Comparison of ENCODE assay signal across 16 mouse cellular contexts in genomic region chr15:86064191-86064849, GRCm38 (mm10). TPM values are rescaled to one million over a fixed set of nuclear protein-coding genes. Genes with fewer than 3 reads are reported as not detected.
A peak's percentile ranks its signal among the peaks of the same experiment; 100 is the strongest.
DNase-seq lines count a peak whose midpoint lies in the region; ATAC-seq and TF ChIP-seq lines count a peak whose summit lies in the region.
"Had no signal": no experiment of that assay in that cellular context is flagged by ENCODE, and none has a peak within 500 bp of the region (broad histone marks: within the 10 kb centered on the region; RNA-seq: fewer than 3 reads in every experiment).

No protein-coding gene starts in this region.

- no peaks in the 10 kb centered on the region for H3K9me3 ChIP-seq in kidney, embryonic 15.5 days (replicated peaks)
- no peaks in the 10 kb centered on the region for H3K9me3 ChIP-seq in liver, embryonic 14.5 days (ENCODE audit: control insufficient read depth, low read length)
- no peaks in the 10 kb centered on the region for H3K9me3 ChIP-seq in forebrain, embryonic 13.5 days (replicated peaks)
- H3K9me3 ChIP-seq: embryonic facial prominence, embryonic 12.5 days; heart, embryonic 15.5 days; midbrain, embryonic 13.5 days had no signal

- no peak overlapping the region for H3K4me2 ChIP-seq in kidney, embryonic 15.5 days
- H3K4me2 ChIP-seq in liver, embryonic 14.5 days (ENCODE audit: low read depth) = peak overlapping the region; percentile 56
- H3K4me2 ChIP-seq in forebrain, embryonic 13.5 days = no peak overlapping the region
- H3K4me2 ChIP-seq: embryonic facial prominence, embryonic 12.5 days; forebrain, embryonic 12.5 days; heart, embryonic 15.5 days; hindbrain, embryonic 14.5 days; midbrain, embryonic 13.5 days had no signal

- no peak for TF ChIP-seq CTCF in liver, embryonic 14.5 days (IDR thresholded peaks at IDR 0.05; ENCODE audit: low read depth)
- TF ChIP-seq CTCF in small intestine, adult 2 months (IDR thresholded peaks at IDR 0.05; ENCODE audit: extremely low read depth, insufficient read length, insufficient replicate concordance, low read depth, low read length) = no peak

- H3K9ac ChIP-seq in kidney, embryonic 15.5 days = no peak overlapping the region
- H3K9ac ChIP-seq in liver, embryonic 14.5 days (replicated peaks) = peak overlapping the region; percentile 23
- no peak overlapping the region for H3K9ac ChIP-seq in forebrain, embryonic 13.5 days
- H3K9ac ChIP-seq: embryonic facial prominence, embryonic 12.5 days; forebrain, embryonic 12.5 days; heart, embryonic 15.5 days; hindbrain, embryonic 14.5 days; midbrain, embryonic 13.5 days had no signal

- DNase-seq in kidney, postnatal 14 days = no peak
- DNase-seq in B cell, adult 2 months = peak; percentile 52 to 56
- no peak for DNase-seq in liver, embryonic 14.5 days (ENCODE audit: low read depth in 3 of 3, low spot score in 3 of 3)
- DNase-seq in cerebellum, postnatal 14 days = no peak
- no peak for DNase-seq in heart, postnatal 10 days
- DNase-seq: lung, postnatal 36 days had no signal

- WGBS in kidney, embryonic 15.5 days = 59% methylated on average over 8 of the region's 8 CpGs
- 49% methylated on average over 8 of the region's 8 CpGs for WGBS in liver, embryonic 14.5 days (ENCODE audit: insufficient replicate concordance)
- 69% methylated on average over 8 of the region's 8 CpGs for WGBS in small intestine, adult 2 months
- 89% methylated on average over 8 of the region's 8 CpGs for WGBS in forebrain, embryonic 13.5 days

- no peak for TF ChIP-seq EP300 in liver, embryonic 14.5 days (IDR thresholded peaks at IDR 0.05; ENCODE audit: low read depth)

- intact Hi-C loops in heart, postnatal 10 days (cut with DNase I) = no loop called here

- peak overlapping the region; percentile 68 for H3K27ac ChIP-seq in kidney, embryonic 15.5 days
- peak overlapping the region; percentile 61 for H3K27ac ChIP-seq in liver, embryonic 14.5 days
- peak overlapping the region; percentile 59 for H3K27ac ChIP-seq in small intestine, adult 2 months (ENCODE audit: insufficient read depth, low read depth, low read length)
- no peak overlapping the region for H3K27ac ChIP-seq in forebrain, embryonic 13.5 days
- H3K27ac ChIP-seq: embryonic facial prominence, embryonic 12.5 days; forebrain, embryonic 12.5 days; heart, embryonic 15.5 days; hindbrain, embryonic 14.5 days; layer of hippocampus, adult 2 months; midbrain, embryonic 13.5 days had no signal

- no peak for TF ChIP-seq POLR2A in small intestine, adult 2 months (IDR thresholded peaks at IDR 0.05; ENCODE audit: low read depth, low read length)

- ATAC-seq in kidney, embryonic 15.5 days (replicated peaks; ENCODE audit: low FRiP score) = no peak
- peak; percentile 38; the same call in 1 of the 2 replicates for ATAC-seq in liver, embryonic 14.5 days (ENCODE audit: insufficient read depth)
- ATAC-seq in forebrain, embryonic 13.5 days = no peak
- ATAC-seq: intestine, postnatal 0 days; midbrain, embryonic 13.5 days had no signal

- no peaks in the 10 kb centered on the region for H3K36me3 ChIP-seq in kidney, embryonic 15.5 days
- no peaks in the 10 kb centered on the region for H3K36me3 ChIP-seq in liver, embryonic 14.5 days (replicated peaks; ENCODE audit: control insufficient read depth, insufficient read depth, low read depth)
- H3K36me3 ChIP-seq in small intestine, adult 2 months (ENCODE audit: control insufficient read depth, insufficient read depth, low read length) = no peaks in the 10 kb centered on the region
- H3K36me3 ChIP-seq in forebrain, embryonic 13.5 days (ENCODE audit: poor library complexity, severe bottlenecking) = peaks cover 5% of the 10 kb centered on the region; the same call in 1 of the 2 replicates
- H3K36me3 ChIP-seq: embryonic facial prominence, embryonic 12.5 days; forebrain, embryonic 12.5 days; heart, embryonic 15.5 days had no signal

- H3K4me3 ChIP-seq in kidney, embryonic 15.5 days (replicated peaks) = no peak overlapping the region
- 0 out of 4 replicates have a peak overlapping the region, but pooled peaks of 1 of the 2 experiments have one; percentile 2 for H3K4me3 ChIP-seq in liver, embryonic 14.5 days (ENCODE audit: insufficient read depth in 1 of 2, low read depth in 2 of 2, low read length in 2 of 2)
- H3K4me3 ChIP-seq in small intestine, adult 2 months (ENCODE audit: low read depth, low read length) = no peak overlapping the region
- H3K4me3 ChIP-seq in forebrain, embryonic 13.5 days = no peak overlapping the region
- H3K4me3 ChIP-seq: embryonic facial prominence, embryonic 12.5 days; forebrain, embryonic 12.5 days; heart, embryonic 15.5 days; layer of hippocampus, adult 2 months; midbrain, embryonic 13.5 days had no signal

- H3K27me3 ChIP-seq in kidney, embryonic 15.5 days = no peaks in the 10 kb centered on the region
- no peaks in the 10 kb centered on the region for H3K27me3 ChIP-seq in liver, embryonic 14.5 days (ENCODE audit: control insufficient read depth, insufficient read depth, low read length)
- no peaks in the 10 kb centered on the region for H3K27me3 ChIP-seq in small intestine, adult 2 months (ENCODE audit: control insufficient read depth, insufficient read depth, low read length)
- no peaks in the 10 kb centered on the region for H3K27me3 ChIP-seq in forebrain, embryonic 13.5 days
- H3K27me3 ChIP-seq: embryonic facial prominence, embryonic 12.5 days; forebrain, embryonic 12.5 days; heart, embryonic 15.5 days; midbrain, embryonic 13.5 days had no signal

- H3K4me1 ChIP-seq in kidney, embryonic 15.5 days = peaks cover 94% of the 10 kb centered on the region
- H3K4me1 ChIP-seq in liver, embryonic 14.5 days (replicated peaks; ENCODE audit: control insufficient read depth in 2 of 2, insufficient read depth in 2 of 2, low read length in 1 of 2) = peaks cover 53 to 71% of the 10 kb centered on the region in 2 experiments
- H3K4me1 ChIP-seq in small intestine, adult 2 months (ENCODE audit: control insufficient read depth, insufficient read depth, insufficient read length, low read length) = peaks cover 65% of the 10 kb centered on the region
- H3K4me1 ChIP-seq in forebrain, embryonic 13.5 days = peaks cover 74% of the 10 kb centered on the region

RNA-seq across cellular contexts. Expression of gene Gramd4, which starts 6.8 kb away (rescaled TPM):
- polyA plus RNA-seq in kidney, embryonic 15.5 days (2015; fragmentation: Nextera tagmentation; extraction: Ambion mirVana) = 14.1 and 17.4 TPM in 2 replicates
- 6.1 and 7.5 TPM in 2 replicates for polyA plus RNA-seq in liver, embryonic 14.5 days (2012; rRNA removed)
- polyA plus RNA-seq in liver, embryonic 14.5 days (2014; fragmentation: Nextera tagmentation; extraction: Ambion mirVana) = 2.5 and 4.0 TPM in 2 replicates
- polyA plus RNA-seq in small intestine, adult 2 months (2012; rRNA removed) = 10.5 and 25.1 TPM in 2 replicates
- 10 to 100 TPM; 37.2 to 42.1 TPM for total RNA-seq in heart, postnatal 10 days (2021)
- polyA plus RNA-seq in forebrain, embryonic 13.5 days (2015; fragmentation: Nextera tagmentation; extraction: Ambion mirVana) = 30.1 and 31.6 TPM in 2 replicates

RNA-seq across cellular contexts. Expression of gene Celsr1, which starts 30.7 kb away (rescaled TPM):
- polyA plus RNA-seq in kidney, embryonic 15.5 days (2015; fragmentation: Nextera tagmentation; extraction: Ambion mirVana) = 3.7 and 3.9 TPM in 2 replicates
- polyA plus RNA-seq in liver, embryonic 14.5 days (2012; rRNA removed) = 0.11 and 0.12 TPM in 2 replicates
- polyA plus RNA-seq in liver, embryonic 14.5 days (2014; fragmentation: Nextera tagmentation; extraction: Ambion mirVana) = 0.06 and 0.09 TPM in 2 replicates
- polyA plus RNA-seq in small intestine, adult 2 months (2012; rRNA removed) = 2.9 and 4.7 TPM in 2 replicates
- total RNA-seq in heart, postnatal 10 days (2021) = 10 to 100 TPM; 15.1 to 17.1 TPM
- polyA plus RNA-seq in forebrain, embryonic 13.5 days (2015; fragmentation: Nextera tagmentation; extraction: Ambion mirVana) = 6.6 and 7.1 TPM in 2 replicates

Comparison
In these comparisons a context has a peak if more than half of its experiments do, and no peak if none do; other contexts are left out.
1. DNase-seq: peak in B cell, adult 2 months (2 of 2); none in kidney, postnatal 14 days (single experiment), liver, embryonic 14.5 days (0 of 3), cerebellum, postnatal 14 days (0 of 2) and heart, postnatal 10 days (0 of 2).